Mouse (Mus musculus): ENCODE results near the gene Cd40. TPM values are rescaled to one million over a fixed set of nuclear protein-coding genes. Genes with fewer than 3 reads are reported as not detected.

The Cd40 gene
- polyA plus RNA-seq, 1 experiment from 2014 or later = 7.1 TPM

DNA sequence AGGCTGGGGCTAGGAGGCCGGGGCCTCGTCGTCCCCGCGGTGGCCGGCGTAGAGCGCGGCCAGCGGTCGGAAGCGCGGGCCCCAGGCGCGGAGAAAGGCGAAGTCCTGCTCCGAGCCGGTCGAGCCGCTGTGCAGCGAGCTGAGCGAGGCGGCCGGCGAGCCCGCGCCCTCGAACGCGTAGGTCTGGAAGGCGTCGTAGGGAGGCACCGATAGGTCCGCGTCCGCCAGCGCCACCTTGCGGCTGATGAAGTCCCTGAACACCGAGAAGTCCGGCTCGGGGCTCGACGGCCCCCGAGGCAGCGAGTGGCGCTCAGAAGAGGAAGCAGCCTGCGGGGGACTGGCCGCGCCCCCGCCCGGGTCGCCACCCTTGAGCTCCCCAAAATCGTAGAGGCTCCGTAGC is 56.7 kb downstream of the Cd40 start:
- H3K36me3 ChIP-seq = no peaks in the 10 kb centered on the region
- H3K9me3 ChIP-seq = no peaks in the 10 kb centered on the region
- peak overlapping the region; percentile 29; the same call in 1 of the 2 replicates for H3K4me2 ChIP-seq
- no peak overlapping the region for H3K27ac ChIP-seq
- peaks cover 89% of the 10 kb centered on the region for H3K27me3 ChIP-seq (replicated peaks)
- peaks cover 3% of the 10 kb centered on the region; the same call in 1 of the 2 replicates for H3K4me1 ChIP-seq
- peak; percentile 70 for ATAC-seq (ENCODE audit: insufficient read depth, low FRiP score, low read depth)
- peak overlapping the region; percentile 13 for H3K4me3 ChIP-seq (replicated peaks)
- no peak overlapping the region for H3K9ac ChIP-seq
- under 1% methylated on average over 54 of the region's 54 CpGs for WGBS

DNA sequence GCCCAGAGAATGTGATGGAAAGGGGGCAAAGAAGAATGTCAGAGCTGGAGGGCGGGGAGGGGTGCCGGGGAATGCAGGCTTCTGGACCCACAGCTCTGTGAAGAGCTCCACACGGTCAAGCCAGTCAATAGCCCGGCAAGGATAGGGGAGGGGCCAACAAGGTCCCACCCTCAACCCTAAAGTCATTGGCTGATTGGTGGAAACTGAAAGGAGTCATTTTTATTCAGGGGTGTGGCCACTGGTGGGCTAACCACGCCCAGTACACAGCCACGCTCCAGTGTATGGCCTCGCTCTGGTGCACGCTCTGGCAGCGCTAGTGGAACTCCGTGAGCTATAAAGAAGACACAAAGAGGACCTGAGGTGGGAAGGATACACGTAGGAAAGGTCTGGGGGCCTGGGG is 58.3 kb downstream of the Cd40 start:
- 13% methylated on average over 11 of the region's 11 CpGs for WGBS
- Histone ChIP-seq H3K4me3 (replicated peaks) (no peak overlapping the region), H3K27me3 (replicated peaks) (peaks cover 88% of the 10 kb centered on the region), H3K27ac (no peak overlapping the region), H3K36me3 (no peaks in the 10 kb centered on the region), H3K9ac (no peak overlapping the region), H3K4me1 (peaks cover 3% of the 10 kb centered on the region; the same call in 1 of the 2 replicates), H3K9me3 (no peaks in the 10 kb centered on the region), H3K4me2 (no peak overlapping the region)
- ATAC-seq (ENCODE audit: insufficient read depth, low FRiP score, low read depth) = 0 out of 2 replicates have a peak, but pooled peaks have one; percentile 15

DNA sequence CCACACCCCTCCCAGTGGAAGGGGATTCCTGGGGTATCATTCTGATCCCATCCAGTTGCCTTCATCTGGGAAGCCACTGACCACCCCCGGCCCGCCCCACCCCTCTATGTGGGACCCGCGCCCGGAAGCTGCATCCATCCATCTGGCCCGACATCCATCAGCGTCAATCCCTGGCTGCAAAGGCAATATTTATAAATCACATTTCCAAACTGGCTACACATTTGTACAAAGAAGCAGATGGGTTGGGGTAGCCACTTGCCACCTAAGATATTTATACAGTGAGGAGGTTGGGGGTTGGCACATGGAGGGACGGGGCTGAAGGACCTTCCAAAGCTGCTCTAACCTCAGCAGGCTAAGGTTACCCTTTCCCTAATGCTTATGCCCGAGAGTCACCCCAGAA is 65.3 kb downstream of the Cd40 start:
- H3K27ac ChIP-seq = no peak overlapping the region
- H3K4me2 ChIP-seq = no peak overlapping the region
- no peaks in the 10 kb centered on the region for H3K36me3 ChIP-seq
- peaks cover 39% of the 10 kb centered on the region for H3K27me3 ChIP-seq (replicated peaks)
- no peaks in the 10 kb centered on the region for H3K9me3 ChIP-seq
- no peak for ATAC-seq (ENCODE audit: insufficient read depth, low FRiP score, low read depth)
- no peak overlapping the region for H3K9ac ChIP-seq
- 52% methylated on average over 9 of the region's 9 CpGs for WGBS
- H3K4me3 ChIP-seq (replicated peaks) = no peak overlapping the region
- H3K4me1 ChIP-seq = peaks cover 4% of the 10 kb centered on the region; the same call in 1 of the 2 replicates

GRCm38 (mm10) chr2:165121206-165121840 is 65.9 kb downstream of the Cd40 start:
- H3K4me1 ChIP-seq = peaks cover 4% of the 10 kb centered on the region; the same call in 1 of the 2 replicates
- WGBS = 26% methylated on average over 10 of the region's 10 CpGs

More at GRCm38 (mm10) chr2:165121206-165121840, 65.9 kb downstream of the Cd40 start:
- peak; percentile 55; the same call in 1 of the 2 replicates for ATAC-seq (ENCODE audit: insufficient read depth, low FRiP score, low read depth)
- Histone ChIP-seq H3K9me3 (no peaks in the 10 kb centered on the region), H3K27ac (no peak overlapping the region), H3K27me3 (replicated peaks) (peaks cover 33% of the 10 kb centered on the region), H3K4me2 (no peak overlapping the region), H3K36me3 (no peaks in the 10 kb centered on the region), H3K4me3 (replicated peaks) (no peak overlapping the region), H3K9ac (no peak overlapping the region)

Other genes with a start within 250 kb of the Cd40 start
- 13.1 and 13.5 TPM in 2 replicates for gene Zswim1, start 232.9 kb upstream of the Cd40 start, polyA plus RNA-seq (2015; fragmentation: Nextera tagmentation; extraction: Ambion mirVana)
- not detected in 2 replicates for gene Spata25, start 227.1 kb upstream of the Cd40 start, polyA plus RNA-seq (2015; fragmentation: Nextera tagmentation; extraction: Ambion mirVana)
- gene Ctsa, start 222.8 kb upstream of the Cd40 start, polyA plus RNA-seq (2015; fragmentation: Nextera tagmentation; extraction: Ambion mirVana) = 132 and 159 TPM in 2 replicates
- 6.2 and 6.9 TPM in 2 replicates for gene Neurl2, start 222.2 kb upstream of the Cd40 start, polyA plus RNA-seq (2015; fragmentation: Nextera tagmentation; extraction: Ambion mirVana)
- 43.9 and 48.5 TPM in 2 replicates for gene Pltp, start 197.9 kb upstream of the Cd40 start, polyA plus RNA-seq (2015; fragmentation: Nextera tagmentation; extraction: Ambion mirVana)
- gene Pcif1, start 176.3 kb upstream of the Cd40 start, polyA plus RNA-seq (2015; fragmentation: Nextera tagmentation; extraction: Ambion mirVana) = 64.7 and 70.9 TPM in 2 replicates
- gene Zfp335, start 143.9 kb upstream of the Cd40 start, polyA plus RNA-seq (2015; fragmentation: Nextera tagmentation; extraction: Ambion mirVana) = 10.6 and 12.1 TPM in 2 replicates
- gene Mmp9, start 114.8 kb upstream of the Cd40 start, polyA plus RNA-seq (2015; fragmentation: Nextera tagmentation; extraction: Ambion mirVana) = 5.3 and 6.2 TPM in 2 replicates
- gene Slc12a5, start 94.8 kb upstream of the Cd40 start, polyA plus RNA-seq (2015; fragmentation: Nextera tagmentation; extraction: Ambion mirVana) = 1.0 and 1.4 TPM in 2 replicates
- gene Ncoa5, start 20.8 kb upstream of the Cd40 start, polyA plus RNA-seq (2015; fragmentation: Nextera tagmentation; extraction: Ambion mirVana) = 58.6 and 60.6 TPM in 2 replicates
- not detected in 2 replicates for gene 1700025C18Rik, start 35.1 kb downstream of the Cd40 start, polyA plus RNA-seq (2015; fragmentation: Nextera tagmentation; extraction: Ambion mirVana)
- gene Cdh22, start 179.2 kb downstream of the Cd40 start, polyA plus RNA-seq (2015; fragmentation: Nextera tagmentation; extraction: Ambion mirVana) = 0.57 and 0.63 TPM in 2 replicates
- gene Slc35c2, start 232.2 kb downstream of the Cd40 start, polyA plus RNA-seq (2015; fragmentation: Nextera tagmentation; extraction: Ambion mirVana) = 60.5 and 71.8 TPM in 2 replicates